In genomic region chr1:167340111-167340787, GRCm38 (mm10) we compare ENCODE assay signal across 8 mouse cellular contexts. TPM values are rescaled to one million over a fixed set of nuclear protein-coding genes. Genes with fewer than 3 reads are reported as not detected.
DNase-seq lines count a peak whose midpoint lies in the region; ATAC-seq and TF ChIP-seq lines count a peak whose summit lies in the region.

No protein-coding gene starts in this region.

- no peaks in the 10 kb centered on the region for H3K9me3 ChIP-seq in lung, embryonic 15.5 days
- no peaks in the 10 kb centered on the region for H3K9me3 ChIP-seq in hindbrain, embryonic 11.5 days (ENCODE audit: control insufficient read depth, low read length)

- peak overlapping the region; percentile 92 for H3K4me2 ChIP-seq in lung, embryonic 15.5 days
- peak overlapping the region; percentile 75 for H3K4me2 ChIP-seq in hindbrain, embryonic 11.5 days (replicated peaks; ENCODE audit: low read depth, low read length)

- ATAC-seq in lung, embryonic 15.5 days (ENCODE audit: borderline replicate concordance, extremely low read depth, low FRiP score, low TSS enrichment): peak; percentile 56; the same call in 1 of the 2 replicates
- ATAC-seq in hindbrain, embryonic 11.5 days (ENCODE audit: low FRiP score): peak; percentile 47; the same call in 1 of the 2 replicates

- intact Hi-C loops in left cerebral cortex, postnatal 4 days (cut with DNase I): no loop called here

- 2% methylated on average over 47 of the region's 47 CpGs for WGBS in lung, embryonic 15.5 days
- WGBS in hindbrain, embryonic 11.5 days: 2% methylated on average over 44 of the region's 47 CpGs

- no peak for TF ChIP-seq POLR2A in bone marrow macrophage, adult 2 months (IDR thresholded peaks at IDR 0.05; ENCODE audit: borderline replicate concordance, low read depth, low read length)

- H3K4me3 ChIP-seq in lung, embryonic 15.5 days: peak overlapping the region; percentile 46
- H3K4me3 ChIP-seq in bone marrow macrophage, adult 2 months (ENCODE audit: insufficient read depth, low read length): no peak overlapping the region
- H3K4me3 ChIP-seq in hindbrain, embryonic 11.5 days (ENCODE audit: low read depth, low read length): peak overlapping the region; percentile 38

- peak overlapping the region; percentile 45 for H3K9ac ChIP-seq in lung, embryonic 15.5 days
- H3K9ac ChIP-seq in hindbrain, embryonic 11.5 days (ENCODE audit: low read depth, low read length): no peak overlapping the region; the same call in 1 of the 2 replicates

- no peak for DNase-seq in lung, postnatal 4 days
- peak; percentile 39 for DNase-seq in hindbrain, embryonic 11.5 days (ENCODE audit: low spot score)
- DNase-seq in mesoderm, embryonic 11.5 days (ENCODE audit: low read depth, low spot score): peak; percentile 11
- DNase-seq in urinary bladder, postnatal 36 days (ENCODE audit: low spot score in 2 of 2): no peak
- DNase-seq in adrenal gland, postnatal 10 days: no peak
- no peak for DNase-seq in left cerebral cortex, postnatal 4 days

- H3K27me3 ChIP-seq in lung, embryonic 15.5 days: 0 out of 2 replicates have a peak, but pooled peaks cover 4% of the 10 kb centered on the region
- no peaks in the 10 kb centered on the region for H3K27me3 ChIP-seq in hindbrain, embryonic 11.5 days (ENCODE audit: control insufficient read depth, insufficient read depth, low read length)

- H3K36me3 ChIP-seq in lung, embryonic 15.5 days: no peaks in the 10 kb centered on the region
- no peaks in the 10 kb centered on the region for H3K36me3 ChIP-seq in hindbrain, embryonic 11.5 days (ENCODE audit: control insufficient read depth, insufficient read depth, low read length)

- no peak for TF ChIP-seq CTCF in bone marrow macrophage, adult 2 months (IDR thresholded peaks at IDR 0.05; ENCODE audit: low read depth, low read length)

- H3K4me1 ChIP-seq in lung, embryonic 15.5 days: no peaks in the 10 kb centered on the region
- H3K4me1 ChIP-seq in bone marrow macrophage, adult 2 months (ENCODE audit: control insufficient read depth, insufficient read depth, low read length): peaks cover 47% of the 10 kb centered on the region
- no peaks in the 10 kb centered on the region for H3K4me1 ChIP-seq in hindbrain, embryonic 11.5 days (replicated peaks; ENCODE audit: control insufficient read depth, insufficient read depth, low read length)

- no peak overlapping the region for H3K27ac ChIP-seq in lung, embryonic 15.5 days
- peak overlapping the region; percentile 61 for H3K27ac ChIP-seq in bone marrow macrophage, adult 2 months (ENCODE audit: insufficient read depth, low read depth, low read length)
- H3K27ac ChIP-seq in hindbrain, embryonic 11.5 days (ENCODE audit: low read depth, low read length): no peak overlapping the region

RNA-seq across cellular contexts. Expression of gene Aldh9a1, which starts 9.5 kb away (rescaled TPM):
- polyA plus RNA-seq in lung, embryonic 15.5 days (2015; fragmentation: Nextera tagmentation; extraction: Ambion mirVana): 50.8 and 51.4 TPM in 2 replicates
- 94.8 and 97.4 TPM in 2 replicates for polyA plus RNA-seq in bone marrow macrophage, adult 2 months (2012; ENCODE audit: insufficient read depth, insufficient read length, missing spikeins)
- polyA plus RNA-seq in hindbrain, embryonic 11.5 days (2014; fragmentation: Nextera tagmentation; extraction: Ambion mirVana): 35.6 and 36.2 TPM in 2 replicates
- total RNA-seq in adrenal gland, postnatal 10 days (2021): 10 to 100 TPM; 63.5 to 65.6 TPM
- total RNA-seq in left cerebral cortex, postnatal 4 days (2021): 10 to 100 TPM; 36.0 to 40.7 TPM

RNA-seq across cellular contexts. Expression of gene Tmco1, which starts 32.1 kb away (rescaled TPM):
- polyA plus RNA-seq in lung, embryonic 15.5 days (2015; fragmentation: Nextera tagmentation; extraction: Ambion mirVana): 101 TPM in 2 replicates
- 113 and 116 TPM in 2 replicates for polyA plus RNA-seq in bone marrow macrophage, adult 2 months (2012; ENCODE audit: insufficient read depth, insufficient read length, missing spikeins)
- polyA plus RNA-seq in hindbrain, embryonic 11.5 days (2014; fragmentation: Nextera tagmentation; extraction: Ambion mirVana): 93.3 and 95.7 TPM in 2 replicates
- 100 to 1,000 TPM; 107 to 109 TPM for total RNA-seq in adrenal gland, postnatal 10 days (2021)
- 10 to 100 TPM; 36.1 to 43.9 TPM for total RNA-seq in left cerebral cortex, postnatal 4 days (2021)

RNA-seq across cellular contexts. Expression of gene Mgst3, which starts 53.4 kb away (rescaled TPM):
- polyA plus RNA-seq in lung, embryonic 15.5 days (2015; fragmentation: Nextera tagmentation; extraction: Ambion mirVana): 44.2 and 48.1 TPM in 2 replicates
- 42.7 and 44.5 TPM in 2 replicates for polyA plus RNA-seq in bone marrow macrophage, adult 2 months (2012; ENCODE audit: insufficient read depth, insufficient read length, missing spikeins)
- 69.6 and 71.8 TPM in 2 replicates for polyA plus RNA-seq in hindbrain, embryonic 11.5 days (2014; fragmentation: Nextera tagmentation; extraction: Ambion mirVana)
- 10 to 100 TPM; 63.5 to 71.5 TPM for total RNA-seq in adrenal gland, postnatal 10 days (2021)
- total RNA-seq in left cerebral cortex, postnatal 4 days (2021): 100 to 1,000 TPM; 119 to 121 TPM

RNA-seq across cellular contexts. Expression of gene Uck2, which starts 55.1 kb away (rescaled TPM):
- polyA plus RNA-seq in lung, embryonic 15.5 days (2015; fragmentation: Nextera tagmentation; extraction: Ambion mirVana): 79.2 and 85.4 TPM in 2 replicates
- 6.9 and 7.4 TPM in 2 replicates for polyA plus RNA-seq in bone marrow macrophage, adult 2 months (2012; ENCODE audit: insufficient read depth, insufficient read length, missing spikeins)
- polyA plus RNA-seq in hindbrain, embryonic 11.5 days (2014; fragmentation: Nextera tagmentation; extraction: Ambion mirVana): 106 and 116 TPM in 2 replicates
- 10 to 100 TPM; 51.6 to 53.4 TPM for total RNA-seq in adrenal gland, postnatal 10 days (2021)
- 10 to 100 TPM; 80.8 to 85.6 TPM for total RNA-seq in left cerebral cortex, postnatal 4 days (2021)

Comparison
In these comparisons a context has a peak if more than half of its experiments do, and no peak if none do; other contexts are left out.
1. DNase-seq: peak in hindbrain, embryonic 11.5 days (single experiment) and mesoderm, embryonic 11.5 days (single experiment); none in lung, postnatal 4 days (0 of 2), urinary bladder, postnatal 36 days (0 of 2), adrenal gland, postnatal 10 days (single experiment) and left cerebral cortex, postnatal 4 days (single experiment).